In genomic region chrX:11998934-11999336, GRCm38 (mm10) we compare ENCODE assay signal across 8 mouse cellular contexts.
DNase-seq lines count a peak whose midpoint lies in the region; ATAC-seq and TF ChIP-seq lines count a peak whose summit lies in the region.

No protein-coding gene starts in this region.

- H3K27ac ChIP-seq in ES-E14 (ENCODE audit: insufficient read depth, low read depth, low read length, poor library complexity, severe bottlenecking), result no peak overlapping the region
- peak overlapping the region; percentile 18; the same call in 1 of the 2 replicates for H3K27ac ChIP-seq in forebrain, embryonic 11.5 days (ENCODE audit: low read depth, low read length)

- ATAC-seq in forebrain, embryonic 11.5 days (replicated peaks; ENCODE audit: low FRiP score), result peak; percentile 81

- H3K9me3 ChIP-seq in ES-E14 (ENCODE audit: control insufficient read depth, insufficient read depth, low read depth, low read length), result no peaks in the 10 kb centered on the region
- no peaks in the 10 kb centered on the region for H3K9me3 ChIP-seq in forebrain, embryonic 11.5 days (ENCODE audit: control insufficient read depth, low read length)
- H3K9me3 ChIP-seq in megakaryocyte, embryonic 14.5 days, result no peaks in the 10 kb centered on the region

- peaks cover 2 to 16% of the 10 kb centered on the region in 2 experiments; a peak in 3 of 4 replicates for H3K4me1 ChIP-seq in ES-E14 (ENCODE audit: control insufficient read depth in 2 of 2, insufficient read depth in 2 of 2, low read length in 2 of 2, poor library complexity in 1 of 2)
- H3K4me1 ChIP-seq in forebrain, embryonic 11.5 days (replicated peaks; ENCODE audit: control insufficient read depth, insufficient read depth, low read length), result peaks cover 10% of the 10 kb centered on the region
- peaks cover 84% of the 10 kb centered on the region for H3K4me1 ChIP-seq in megakaryocyte, embryonic 14.5 days

- in situ Hi-C loops in ES-E14 (cut with MboI; ENCODE audit: low sequenced_read_pairs in 2 of 2, unreplicated experiment in 2 of 2), result no loop called here

- DNase-seq in ES-E14 (ENCODE audit: low read depth, low spot score), result no peak
- peak; percentile 71 for DNase-seq in brain, adult 2 months (ENCODE audit: low read depth, low spot score)
- peak; percentile 86 for DNase-seq in forebrain, embryonic 11.5 days (ENCODE audit: low spot score)
- peak; percentile 39 for DNase-seq in heart, postnatal 25 days (ENCODE audit: low spot score)
- DNase-seq in layer of hippocampus, postnatal 36 days, result peak; percentile 31 to 32
- DNase-seq in right cerebral cortex, adult 18-20 months, result peak; percentile 63
- DNase-seq in urinary bladder, postnatal 14 days (ENCODE audit: low spot score), result peak; percentile 66

- intact Hi-C loops in heart, postnatal 25 days (cut with DNase I), result loop anchor here (5.0 kb wide), 1 partner anchor 42 kb away; no protein-coding TSS in a partner anchor

- 2% methylated on average over 22 of the region's 41 CpGs for WGBS in forebrain, embryonic 11.5 days

- peaks cover 40% of the 10 kb centered on the region for H3K27me3 ChIP-seq in forebrain, embryonic 11.5 days (ENCODE audit: control insufficient read depth, insufficient read depth, low read length)
- peaks cover 46% of the 10 kb centered on the region for H3K27me3 ChIP-seq in megakaryocyte, embryonic 14.5 days (replicated peaks)

- peak overlapping the region; percentile 57 for H3K4me2 ChIP-seq in forebrain, embryonic 11.5 days (ENCODE audit: low read depth, low read length, severe bottlenecking)

- peak overlapping the region; percentile 14; the same call in 1 of the 2 replicates for H3K9ac ChIP-seq in ES-E14 (ENCODE audit: insufficient read depth, low read depth, low read length, poor library complexity, severe bottlenecking)
- H3K9ac ChIP-seq in forebrain, embryonic 11.5 days (ENCODE audit: low read length), result peak overlapping the region; percentile 53

- peak overlapping the region; percentile 35 to 45; a peak in 2 of 4 replicates for H3K4me3 ChIP-seq in ES-E14 (ENCODE audit: insufficient read depth in 1 of 2, low read depth in 1 of 2, low read length in 2 of 2, poor library complexity in 1 of 2, severe bottlenecking in 1 of 2)
- peak overlapping the region; percentile 24 for H3K4me3 ChIP-seq in forebrain, embryonic 11.5 days (ENCODE audit: low read depth, low read length)
- H3K4me3 ChIP-seq in megakaryocyte, embryonic 14.5 days (replicated peaks), result peak overlapping the region; percentile 90

- H3K36me3 ChIP-seq in ES-E14 (ENCODE audit: control insufficient read depth, insufficient read depth, low read length, poor library complexity, severe bottlenecking), result no peaks in the 10 kb centered on the region
- no peaks in the 10 kb centered on the region for H3K36me3 ChIP-seq in forebrain, embryonic 11.5 days (ENCODE audit: control insufficient read depth, insufficient read depth, low read length)
- no peaks in the 10 kb centered on the region for H3K36me3 ChIP-seq in megakaryocyte, embryonic 14.5 days (replicated peaks; ENCODE audit: low read length)

TF ChIP-seq in ES-E14, 5 proteins besides CTCF, POLR2A, EP300 and RAD21:
- TF ChIP-seq ZC3H11A (IDR thresholded peaks at IDR 0.05; ENCODE audit: borderline replicate concordance, low read depth, low read length) (no peak), HCFC1 (IDR thresholded peaks at IDR 0.05; ENCODE audit: borderline replicate concordance, insufficient read depth, low read length) (no peak), MAFK (IDR thresholded peaks at IDR 0.05; ENCODE audit: insufficient read depth, low read depth, low read length) (no peak), ZNF384 (IDR thresholded peaks at IDR 0.05; ENCODE audit: low read depth, low read length) (no peak), CHD2 (IDR thresholded peaks at IDR 0.05; ENCODE audit: low read depth, low read length) (no peak)

Comparison
In these comparisons a context has a peak if more than half of its experiments do, and no peak if none do; other contexts are left out.
1. H3K4me3 ChIP-seq: peak in every context shown above with its lines; median percentile 90 in megakaryocyte, embryonic 14.5 days; 40 in ES-E14; 24 in forebrain, embryonic 11.5 days.